Mouse (Mus musculus) limb, embryonic 15.5 days (tissue): ENCODE results near the gene Htra2. TPM values are rescaled to one million over a fixed set of nuclear protein-coding genes. Genes with fewer than 3 reads are reported as not detected.
A peak's percentile ranks its signal among the peaks of the same experiment; 100 is the strongest.

Experiments used
- ATAC-seq: fragments of 200-750 bp; cut with Nextera tagmentation; 2 replicates; pipeline ENCODE4 v1.8.0; 2017; ENCODE audit warnings: low read depth, moderate TSS enrichment; ENCODE audit not compliant: insufficient number of reproducible peaks, low FRiP score, low TSS enrichment
- H3K27ac ChIP-seq: fragments of 300-500 bp; sonication (generic); 2 replicates; pipeline ENCODE4 v1.5.1; 2015; ENCODE audit warnings: moderate library complexity, mild to moderate bottlenecking, inconsistent platforms
- H3K27me3 ChIP-seq: fragments of 300-500 bp; sonication (generic); 2 replicates; pipeline ENCODE4 v1.6.1; 2015; ENCODE audit warnings: inconsistent platforms
- H3K36me3 ChIP-seq: fragments of 300-500 bp; sonication (generic); 2 replicates; pipeline ENCODE4 v1.6.1; 2015; ENCODE audit warnings: inconsistent platforms
- H3K4me1 ChIP-seq: fragments of 300-500 bp; sonication (generic); 2 replicates; pipeline ENCODE4 v1.6.1; 2015; ENCODE audit warnings: inconsistent platforms
- H3K4me2 ChIP-seq: fragments of 300-500 bp; sonication (generic); 2 replicates; pipeline ENCODE4 v1.6.1; 2015; ENCODE audit warnings: mild to moderate bottlenecking, inconsistent platforms
- H3K4me3 ChIP-seq: fragments of 300-500 bp; sonication (generic); 2 replicates; pipeline ENCODE4 v1.5.1; 2015; ENCODE audit warnings: mild to moderate bottlenecking, inconsistent platforms
- H3K9ac ChIP-seq: fragments of 300-500 bp; sonication (generic); 2 replicates; pipeline ENCODE4 v1.6.1; 2015; ENCODE audit warnings: inconsistent platforms
- H3K9me3 ChIP-seq: fragments of 300-500 bp; sonication (generic); 2 replicates; pipeline ENCODE4 v1.6.1; 2016; ENCODE audit warnings: inconsistent platforms
- WGBS: fragments of 180-500 bp; shearing (Covaris S2); methylation state at CpG from one replicate; pipeline ENCODE4 v1.1.7; 2015; 5-methylcytosine and 5-hydroxymethylcytosine counted together
- polyA plus RNA-seq: library from polyadenylated mRNA; unstranded; fragments of >200 nt; fragmentation: Nextera tagmentation; extraction: Ambion mirVana; gene quantifications from 2 replicates; pipeline ENCODE4 v1.2.1, GENCODE M21; 2015

The Htra2 gene
- polyA plus RNA-seq, 1 experiment from 2014 or later, result 64.6 TPM

- no peaks in the 10 kb centered on the region for H3K9me3 ChIP-seq
- 0 out of 2 replicates have a peak, but pooled peaks cover 4% of the 10 kb centered on the region for H3K36me3 ChIP-seq
- peaks cover 37% of the 10 kb centered on the region for H3K4me1 ChIP-seq
- peaks cover 8% of the 10 kb centered on the region for H3K27me3 ChIP-seq
- no peak for ATAC-seq
- H3K9ac ChIP-seq, result no peak overlapping the region
- WGBS, result 79% methylated on average over 8 of the region's 8 CpGs
- H3K4me3 ChIP-seq, result no peak overlapping the region
- peak overlapping the region; percentile 19; the same call in 1 of the 2 replicates for H3K27ac ChIP-seq
- no peak overlapping the region for H3K4me2 ChIP-seq
Observed at GRCm38 (mm10) chr6:83027293-83027692, 27.8 kb downstream of the Htra2 start.

DNA sequence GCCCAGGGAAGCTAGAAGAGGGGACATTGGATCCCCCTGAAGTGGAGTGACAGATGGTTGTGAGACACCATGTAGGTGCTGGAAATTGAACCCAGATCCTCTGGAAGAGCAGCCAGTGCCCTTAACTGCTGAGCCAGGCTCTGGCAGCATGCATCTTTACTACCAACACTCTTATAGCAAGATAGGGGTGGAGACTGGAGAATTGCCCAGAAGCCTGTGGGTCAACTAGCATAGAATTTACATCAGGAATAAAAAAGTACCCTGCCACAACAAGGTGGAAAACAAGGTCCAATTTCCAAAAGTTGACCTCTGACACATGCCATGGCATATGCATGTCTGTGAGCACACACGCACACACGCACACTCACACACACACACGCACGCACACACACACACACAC lies 29.9 kb downstream of the Htra2 start:
- Histone ChIP-seq H3K36me3 (no peaks in the 10 kb centered on the region), H3K27ac (no peak overlapping the region), H3K4me1 (peaks cover 21% of the 10 kb centered on the region), H3K4me3 (no peak overlapping the region), H3K9ac (no peak overlapping the region), H3K4me2 (no peak overlapping the region), H3K9me3 (no peaks in the 10 kb centered on the region), H3K27me3 (no peaks in the 10 kb centered on the region)
- 95% methylated on average over 4 of the region's 4 CpGs for WGBS
- ATAC-seq, result no peak

- ATAC-seq, result no peak
- Histone ChIP-seq H3K4me3 (no peak overlapping the region), H3K4me2 (no peak overlapping the region), H3K9ac (no peak overlapping the region), H3K4me1 (peaks cover 15% of the 10 kb centered on the region), H3K27ac (no peak overlapping the region), H3K27me3 (no peaks in the 10 kb centered on the region), H3K36me3 (no peaks in the 10 kb centered on the region), H3K9me3 (no peaks in the 10 kb centered on the region)
- WGBS, result 58% methylated on average over 4 of the region's 4 CpGs
Observed at GRCm38 (mm10) chr6:83024421-83024820, 30.7 kb downstream of the Htra2 start.

DNA sequence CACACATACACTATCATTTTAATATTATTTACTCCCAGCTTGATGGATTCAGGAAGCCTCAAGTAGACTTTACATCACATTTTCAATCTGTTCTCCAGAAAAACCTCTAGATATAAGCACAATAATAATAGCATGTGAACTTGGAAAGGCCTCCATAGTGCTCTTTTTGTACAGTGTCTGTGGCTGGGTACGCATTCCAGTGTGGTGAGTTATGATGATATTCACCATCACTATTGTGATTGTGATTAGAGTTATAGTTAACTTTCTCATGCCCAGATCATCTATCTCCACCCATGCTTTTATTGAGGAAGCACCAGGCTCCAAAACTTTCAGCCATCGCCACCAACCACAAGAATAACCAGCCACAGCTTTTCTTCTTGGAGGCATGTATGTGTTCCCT lies 31.3 kb downstream of the Htra2 start:
- 88% methylated on average over 2 of the region's 2 CpGs for WGBS
- Histone ChIP-seq H3K4me2 (no peak overlapping the region), H3K9me3 (no peaks in the 10 kb centered on the region), H3K4me3 (no peak overlapping the region), H3K36me3 (no peaks in the 10 kb centered on the region), H3K27me3 (no peaks in the 10 kb centered on the region), H3K4me1 (peaks cover 9% of the 10 kb centered on the region), H3K9ac (no peak overlapping the region), H3K27ac (no peak overlapping the region)
- ATAC-seq, result no peak

DNA sequence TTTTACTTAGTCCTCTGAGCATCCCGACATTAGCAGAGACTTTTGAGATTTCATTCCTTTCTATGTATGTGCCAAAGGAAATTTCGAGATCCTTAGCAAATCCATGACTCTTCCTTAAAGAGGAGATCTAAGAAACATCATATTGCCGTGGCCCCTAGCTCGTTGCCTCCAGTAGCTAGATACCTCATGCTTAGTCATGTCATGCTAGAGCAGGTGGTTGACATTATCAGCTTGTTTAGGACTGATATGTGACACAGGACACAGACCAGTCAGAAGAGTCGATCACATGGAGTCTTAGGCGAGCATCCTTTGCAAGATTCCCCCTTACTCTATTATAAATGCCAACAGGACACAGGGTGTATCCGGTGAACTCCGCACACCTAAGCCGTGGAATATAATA lies 32.1 kb downstream of the Htra2 start:
- no peak overlapping the region for H3K4me2 ChIP-seq
- H3K9me3 ChIP-seq, result no peaks in the 10 kb centered on the region
- no peak overlapping the region for H3K9ac ChIP-seq
- WGBS, result 84% methylated on average over 9 of the region's 9 CpGs
- no peaks in the 10 kb centered on the region for H3K27me3 ChIP-seq
- peaks cover 6% of the 10 kb centered on the region for H3K4me1 ChIP-seq
- no peak overlapping the region for H3K4me3 ChIP-seq
- ATAC-seq, result no peak
- no peaks in the 10 kb centered on the region for H3K36me3 ChIP-seq
- no peak overlapping the region for H3K27ac ChIP-seq

DNA sequence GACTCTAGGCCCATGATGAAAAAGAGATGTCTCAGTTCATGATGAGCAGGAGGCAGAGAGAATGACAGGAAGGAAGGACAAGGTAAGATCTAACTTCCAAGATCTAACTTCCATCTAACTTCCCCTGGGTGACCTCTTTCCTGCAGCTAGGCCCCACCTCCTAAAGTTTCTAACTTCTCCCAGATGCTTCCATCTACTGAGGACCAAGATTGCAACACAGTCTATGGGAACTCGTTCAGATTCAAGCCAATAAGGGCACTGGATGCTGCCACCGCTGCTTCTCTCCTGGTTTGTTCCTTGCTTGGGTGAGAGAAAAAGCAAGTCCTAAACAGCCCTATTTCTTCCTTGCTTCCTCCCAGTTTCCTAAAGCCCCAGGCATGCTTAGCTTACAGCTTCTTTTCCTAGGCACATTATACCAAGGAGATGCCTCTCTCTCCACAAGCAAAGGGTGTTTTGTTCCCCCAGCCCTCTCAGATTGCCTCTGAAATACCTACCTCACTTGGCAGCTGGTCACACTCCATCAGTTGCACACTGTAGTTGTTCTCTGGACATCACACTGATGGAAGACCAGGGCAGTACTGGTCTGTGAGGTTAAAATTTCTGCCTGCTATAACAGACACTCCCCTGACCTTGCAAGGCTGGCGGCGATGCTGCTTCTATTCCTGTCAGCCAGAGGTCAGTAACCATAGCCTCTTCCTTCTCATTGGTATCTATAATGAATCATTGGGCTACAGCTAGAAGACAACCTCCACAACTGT lies 34.1 kb downstream of the Htra2 start:
- Histone ChIP-seq H3K27me3 (no peaks in the 10 kb centered on the region), H3K27ac (no peak overlapping the region), H3K4me3 (no peak overlapping the region), H3K36me3 (no peaks in the 10 kb centered on the region), H3K9me3 (no peaks in the 10 kb centered on the region), H3K4me1 (0 out of 2 replicates have a peak, but pooled peaks cover 5% of the 10 kb centered on the region), H3K4me2 (no peak overlapping the region), H3K9ac (no peak overlapping the region)
- no peak for ATAC-seq
- WGBS, result 79% methylated on average over 4 of the region's 4 CpGs

DNA sequence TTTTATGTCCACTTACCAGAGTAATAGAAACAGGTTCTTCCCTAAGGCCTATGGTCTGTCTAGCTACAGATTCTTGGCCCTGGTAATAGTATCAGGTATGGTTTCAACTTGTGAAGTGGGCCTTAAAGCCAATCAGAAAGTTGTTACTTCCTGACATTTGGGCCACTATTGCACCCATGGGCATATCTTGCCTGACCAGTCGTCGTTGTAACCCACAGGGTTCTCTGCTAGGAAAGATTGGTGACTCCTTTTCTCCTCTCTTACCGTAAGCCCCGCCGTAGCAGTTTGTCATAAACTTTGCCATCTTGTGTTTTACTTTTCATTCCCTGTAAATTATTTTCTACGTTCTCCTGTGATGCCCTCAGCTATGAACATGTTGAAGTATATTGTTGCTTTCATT lies 35.0 kb downstream of the Htra2 start:
- H3K9me3 ChIP-seq, result no peaks in the 10 kb centered on the region

GRCm38 (mm10) chr6:83019044-83019443 lies 36.0 kb downstream of the Htra2 start:
- H3K36me3 ChIP-seq, result no peaks in the 10 kb centered on the region
- no peak overlapping the region for H3K4me3 ChIP-seq
- 61% methylated on average over 3 of the region's 3 CpGs for WGBS

More for the DNA sequence above, 35.0 kb downstream of the Htra2 start:
- H3K36me3 ChIP-seq, result no peaks in the 10 kb centered on the region
- H3K27ac ChIP-seq, result no peak overlapping the region
- H3K9ac ChIP-seq, result no peak overlapping the region
- 0 out of 2 replicates have a peak, but pooled peaks cover 5% of the 10 kb centered on the region for H3K4me1 ChIP-seq
- no peak overlapping the region for H3K4me3 ChIP-seq
- no peaks in the 10 kb centered on the region for H3K27me3 ChIP-seq
- no peak overlapping the region for H3K4me2 ChIP-seq
- 83% methylated on average over 6 of the region's 6 CpGs for WGBS
- no peak for ATAC-seq

GRCm38 (mm10) chr6:83017190-83017589 lies 37.9 kb downstream of the Htra2 start:
- no peak overlapping the region for H3K4me2 ChIP-seq
- 0 out of 2 replicates have a peak, but pooled peaks cover 5% of the 10 kb centered on the region for H3K4me1 ChIP-seq
- WGBS, result 46% methylated on average over 3 of the region's 3 CpGs
- no peaks in the 10 kb centered on the region for H3K27me3 ChIP-seq
- no peaks in the 10 kb centered on the region for H3K36me3 ChIP-seq
- H3K27ac ChIP-seq, result peak overlapping the region; percentile 30
- H3K4me3 ChIP-seq, result no peak overlapping the region
- no peak overlapping the region for H3K9ac ChIP-seq
- no peaks in the 10 kb centered on the region for H3K9me3 ChIP-seq
- no peak for ATAC-seq

More at GRCm38 (mm10) chr6:83019044-83019443, 36.0 kb downstream of the Htra2 start:
- no peaks in the 10 kb centered on the region for H3K9me3 ChIP-seq
- H3K4me1 ChIP-seq, result 0 out of 2 replicates have a peak, but pooled peaks cover 5% of the 10 kb centered on the region
- no peak overlapping the region for H3K9ac ChIP-seq
- H3K27ac ChIP-seq, result no peak overlapping the region
- H3K27me3 ChIP-seq, result no peaks in the 10 kb centered on the region
- no peak overlapping the region for H3K4me2 ChIP-seq
- no peak for ATAC-seq

DNA sequence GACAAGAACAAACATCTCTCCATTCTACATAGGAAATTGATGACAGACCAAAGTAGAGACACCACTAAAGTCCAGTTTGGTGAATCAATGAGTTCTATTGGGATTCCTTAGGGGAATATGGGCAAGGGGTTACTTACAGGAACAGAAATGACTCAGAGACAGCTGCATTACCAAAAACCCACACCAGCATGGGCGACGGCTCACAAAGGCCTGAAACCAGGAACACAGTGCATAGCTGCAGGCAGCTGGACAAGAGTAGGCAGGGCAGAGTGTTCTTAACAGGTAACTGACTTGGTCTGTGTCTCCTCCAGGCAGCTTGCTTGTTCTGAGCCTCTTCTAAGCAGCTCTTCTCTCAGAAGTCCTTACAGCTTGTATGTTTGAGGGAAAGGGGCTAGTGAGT lies 39.3 kb downstream of the Htra2 start:
- H3K4me3 ChIP-seq, result no peak overlapping the region
- no peak for ATAC-seq

DNA sequence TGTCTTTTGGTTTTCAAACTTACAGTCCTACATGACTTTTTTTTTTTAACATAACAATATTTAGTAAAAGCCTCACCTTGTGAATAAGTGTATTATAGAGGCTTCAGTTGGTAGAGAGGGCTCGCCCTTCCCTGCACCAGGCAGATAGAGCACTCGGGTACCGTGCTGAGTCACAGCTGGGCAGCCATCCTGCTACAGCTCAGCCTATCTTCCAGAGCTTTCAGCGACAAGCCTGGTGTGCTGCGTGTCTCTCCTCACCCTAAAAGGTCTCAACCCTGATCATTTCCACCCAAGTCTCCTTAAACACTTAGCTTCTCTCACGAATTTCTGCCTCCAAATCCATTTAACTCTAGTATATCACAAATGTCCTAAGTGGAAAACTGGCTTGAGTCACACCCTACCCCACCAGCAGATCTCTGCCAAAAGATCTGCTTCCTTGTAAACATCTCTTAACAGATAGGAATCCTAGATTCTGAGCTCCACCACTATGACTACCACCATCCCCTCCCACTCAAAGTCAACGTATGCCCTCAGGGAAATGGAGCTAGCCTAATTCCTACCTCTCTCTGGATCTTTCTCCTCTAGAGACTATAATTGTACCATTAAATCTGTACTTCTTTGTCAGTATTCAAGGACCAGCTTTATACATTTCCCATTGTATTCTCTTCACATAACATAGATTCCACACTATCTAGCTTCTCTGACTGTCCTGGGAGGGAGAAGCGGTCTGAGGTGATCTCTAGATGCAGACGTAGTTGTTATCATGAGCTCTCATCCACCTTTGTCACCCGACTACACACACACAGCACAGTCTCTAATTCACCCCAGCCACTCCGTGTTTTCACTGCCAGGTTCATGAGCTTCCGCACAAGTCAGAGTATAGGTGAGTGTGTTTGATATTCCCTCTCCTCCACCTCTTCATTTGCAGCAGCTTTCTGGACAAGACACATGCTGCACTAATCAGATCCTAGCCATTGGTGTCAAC lies 40.3 kb downstream of the Htra2 start:
- H3K4me2 ChIP-seq, result no peak overlapping the region
- H3K9ac ChIP-seq, result no peak overlapping the region
- 0 out of 2 replicates have a peak, but pooled peaks cover 5% of the 10 kb centered on the region for H3K4me1 ChIP-seq
- ATAC-seq, result no peak
- H3K27me3 ChIP-seq, result no peaks in the 10 kb centered on the region
- H3K4me3 ChIP-seq, result no peak overlapping the region
- 70% methylated on average over 12 of the region's 12 CpGs for WGBS
- H3K36me3 ChIP-seq, result no peaks in the 10 kb centered on the region
- H3K27ac ChIP-seq, result no peak overlapping the region
- no peaks in the 10 kb centered on the region for H3K9me3 ChIP-seq

More for the DNA sequence above, 39.3 kb downstream of the Htra2 start:
- no peak overlapping the region for H3K27ac ChIP-seq
- no peak overlapping the region for H3K9ac ChIP-seq
- no peak overlapping the region for H3K4me2 ChIP-seq
- H3K36me3 ChIP-seq, result no peaks in the 10 kb centered on the region
- H3K9me3 ChIP-seq, result no peaks in the 10 kb centered on the region
- H3K27me3 ChIP-seq, result no peaks in the 10 kb centered on the region
- H3K4me1 ChIP-seq, result 0 out of 2 replicates have a peak, but pooled peaks cover 5% of the 10 kb centered on the region
- WGBS, result 84% methylated on average over 2 of the region's 2 CpGs

GRCm38 (mm10) chr6:83013444-83013843 lies 41.6 kb downstream of the Htra2 start:
- 64% methylated on average over 5 of the region's 5 CpGs for WGBS
- ATAC-seq, result no peak
- Histone ChIP-seq H3K9me3 (no peaks in the 10 kb centered on the region), H3K36me3 (no peaks in the 10 kb centered on the region), H3K27me3 (no peaks in the 10 kb centered on the region), H3K4me1 (0 out of 2 replicates have a peak, but pooled peaks cover 5% of the 10 kb centered on the region), H3K4me2 (no peak overlapping the region), H3K4me3 (no peak overlapping the region), H3K27ac (no peak overlapping the region), H3K9ac (no peak overlapping the region)
